Mouse (Mus musculus): ENCODE measurements around the gene Slc50a1.

Gene Slc50a1

DNA sequence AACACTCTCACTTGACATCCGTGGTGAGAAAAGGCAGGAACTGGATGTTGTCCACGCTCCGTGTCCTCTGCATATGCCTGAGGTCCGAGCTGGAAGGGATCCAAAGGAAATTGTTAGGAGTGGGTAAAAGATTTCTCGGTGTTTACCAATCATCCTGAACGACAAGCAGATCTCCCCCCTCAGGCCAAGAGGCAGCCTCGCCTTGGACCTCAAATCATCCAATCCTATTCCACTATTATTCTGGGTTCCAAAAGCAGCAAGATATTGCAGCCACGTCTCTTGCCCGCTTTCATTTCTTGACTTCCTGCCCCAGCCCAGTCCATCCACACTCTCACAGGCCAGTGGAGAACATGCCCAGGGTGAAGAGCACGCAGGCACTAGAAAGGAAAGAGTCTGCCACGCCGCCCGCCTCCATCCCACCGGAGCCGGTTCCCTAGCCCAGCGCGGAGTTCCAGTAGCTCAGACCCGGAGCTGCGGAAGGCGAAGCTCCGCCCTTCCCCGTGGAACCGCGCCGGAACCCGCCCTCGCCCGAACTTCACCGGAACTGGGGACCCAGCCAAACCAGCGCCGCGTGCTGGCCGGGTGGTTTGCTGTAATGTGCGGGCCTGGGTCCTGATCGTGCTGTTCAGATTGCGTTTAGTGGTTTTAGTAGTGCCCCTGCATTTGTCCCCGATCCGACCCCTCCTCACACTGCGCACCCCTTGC lies at the start of gene Slc50a1:
Gene Slc50a1 (minus strand): TSS at position 520 of the 705 bp plus-strand sequence.
- no peak for DNase-seq (ENCODE audit: low read depth)

DNA sequence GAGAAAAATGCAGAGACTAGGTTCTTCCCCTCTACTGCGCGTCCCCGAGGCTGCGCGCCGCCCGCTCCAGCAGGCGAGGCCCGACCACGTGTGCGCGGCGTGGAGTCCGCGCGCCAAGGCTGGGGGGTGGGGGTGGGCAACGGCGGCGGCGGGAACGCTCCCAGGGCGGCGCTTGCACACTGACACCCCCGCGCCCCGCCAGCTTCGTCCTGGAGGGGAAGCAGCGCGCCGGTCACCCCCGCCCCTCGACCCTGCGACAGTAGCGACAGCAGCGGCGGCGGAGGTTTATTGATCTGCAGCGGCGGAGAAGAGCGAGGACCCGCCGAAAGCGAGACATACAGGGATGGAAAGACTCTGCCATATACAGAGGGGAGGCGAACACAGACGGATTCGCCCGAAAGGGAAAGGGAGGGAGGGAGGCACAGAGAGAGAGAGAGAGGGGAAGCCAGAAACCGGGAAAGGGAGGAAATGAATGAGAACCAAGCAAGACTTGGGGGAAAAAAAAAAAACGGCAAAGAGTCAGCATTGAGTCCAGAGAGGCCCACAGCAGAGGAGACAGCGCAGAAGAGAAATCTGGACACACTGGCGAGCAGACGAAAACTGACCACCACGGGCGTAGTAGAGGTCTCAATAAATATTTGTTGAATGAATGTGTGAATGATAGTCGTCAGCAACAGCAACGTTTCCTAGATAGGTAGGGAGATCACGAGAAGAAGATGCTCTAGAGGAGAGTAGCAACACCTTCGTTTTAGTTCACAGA lies 49.4 kb upstream of the Slc50a1 start:
- no peak for DNase-seq (ENCODE audit: low read depth)

DNA sequence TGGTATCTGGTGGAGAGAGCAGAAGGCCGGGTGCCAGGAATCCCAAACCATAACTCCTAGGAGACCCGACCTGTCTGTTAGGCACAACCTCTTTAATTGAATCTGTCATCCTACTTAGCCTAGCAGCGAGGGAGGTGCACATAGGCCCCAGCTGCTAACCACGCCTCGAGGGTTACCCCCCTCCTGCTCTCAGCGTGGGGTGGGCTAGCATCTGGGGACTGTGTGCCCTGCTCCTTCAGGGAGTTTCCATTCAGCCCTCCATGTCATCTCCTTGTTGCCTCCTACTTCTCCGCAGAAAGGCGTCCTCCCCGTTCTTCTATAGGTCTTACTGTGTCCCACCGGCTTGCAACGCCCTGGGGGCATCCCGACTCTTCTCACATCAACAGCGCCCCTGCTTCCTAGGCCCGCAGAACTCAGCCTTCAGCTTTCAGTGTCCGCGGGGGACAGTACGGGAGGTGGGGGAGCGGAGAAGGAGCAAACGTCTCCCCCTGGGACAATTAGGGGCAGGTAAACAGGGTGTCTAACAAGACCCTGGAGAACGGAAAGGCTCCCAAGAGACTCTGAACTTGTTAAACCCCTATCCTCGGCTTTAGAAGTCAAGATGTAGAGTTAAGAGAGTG lies 48.7 kb upstream of the Slc50a1 start:
- no peak for DNase-seq (ENCODE audit: low read depth)

DNA sequence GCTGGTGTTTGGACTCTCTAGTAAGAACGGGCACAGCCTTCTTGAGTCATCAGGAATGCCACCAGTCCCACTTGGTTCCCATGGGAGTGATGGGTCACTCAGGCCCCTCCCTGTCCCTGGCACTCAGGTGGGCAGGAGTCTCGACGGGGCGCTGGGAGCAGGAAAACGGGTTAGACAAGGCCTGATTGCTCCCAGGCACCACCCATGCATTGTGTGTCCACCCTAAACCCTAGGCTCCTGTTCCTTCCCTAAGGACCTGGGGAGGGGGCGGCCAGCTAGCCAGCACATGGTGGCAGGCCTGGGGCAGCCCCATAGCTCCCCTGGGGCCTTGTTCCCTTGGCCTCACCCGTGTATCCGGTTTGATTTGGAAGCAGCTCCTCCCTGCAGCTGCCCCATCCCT lies 47.9 kb upstream of the Slc50a1 start:
- no peak for DNase-seq (ENCODE audit: low read depth)

DNA sequence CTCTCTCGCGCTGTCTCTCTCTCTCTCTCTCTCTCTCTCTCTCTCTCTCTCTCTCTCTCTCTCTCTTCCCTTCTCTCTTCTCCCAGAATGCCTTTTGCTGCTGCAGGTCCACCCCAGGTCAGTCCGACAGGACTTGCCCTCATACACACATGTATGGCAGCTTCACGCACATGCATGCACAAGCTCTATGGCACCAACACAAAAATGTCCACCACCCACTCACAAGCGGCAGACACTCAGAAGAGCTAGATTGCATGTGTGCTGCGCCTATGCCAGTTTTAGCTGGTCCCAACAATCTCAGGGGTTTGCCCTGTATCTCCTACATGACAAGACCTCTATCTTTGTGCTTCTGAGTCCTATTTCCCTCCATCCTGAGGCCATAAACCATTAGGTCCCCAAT lies 46.9 kb upstream of the Slc50a1 start:
- DNase-seq (ENCODE audit: low read depth), result no peak

DNA sequence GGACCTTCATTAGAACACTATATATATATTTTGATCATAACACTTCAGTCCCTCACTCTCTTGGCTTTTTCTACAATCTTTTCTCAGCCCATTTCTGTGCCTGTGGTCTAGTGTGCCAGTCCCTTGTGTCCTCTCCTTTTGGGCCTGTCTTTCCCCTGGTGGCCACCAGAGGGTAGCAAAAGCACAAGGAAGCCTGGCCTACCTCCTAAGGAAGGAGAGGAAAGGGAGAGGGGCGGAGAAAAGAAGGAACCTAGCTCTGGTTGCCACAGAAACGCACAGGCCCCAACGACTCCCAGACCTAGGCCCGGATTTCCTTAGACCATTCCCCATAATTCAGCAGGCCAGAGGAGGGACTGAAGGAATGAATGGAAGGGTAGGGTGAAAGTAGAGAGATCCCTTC lies 46.5 kb upstream of the Slc50a1 start:
- no peak for DNase-seq (ENCODE audit: low read depth)

DNA sequence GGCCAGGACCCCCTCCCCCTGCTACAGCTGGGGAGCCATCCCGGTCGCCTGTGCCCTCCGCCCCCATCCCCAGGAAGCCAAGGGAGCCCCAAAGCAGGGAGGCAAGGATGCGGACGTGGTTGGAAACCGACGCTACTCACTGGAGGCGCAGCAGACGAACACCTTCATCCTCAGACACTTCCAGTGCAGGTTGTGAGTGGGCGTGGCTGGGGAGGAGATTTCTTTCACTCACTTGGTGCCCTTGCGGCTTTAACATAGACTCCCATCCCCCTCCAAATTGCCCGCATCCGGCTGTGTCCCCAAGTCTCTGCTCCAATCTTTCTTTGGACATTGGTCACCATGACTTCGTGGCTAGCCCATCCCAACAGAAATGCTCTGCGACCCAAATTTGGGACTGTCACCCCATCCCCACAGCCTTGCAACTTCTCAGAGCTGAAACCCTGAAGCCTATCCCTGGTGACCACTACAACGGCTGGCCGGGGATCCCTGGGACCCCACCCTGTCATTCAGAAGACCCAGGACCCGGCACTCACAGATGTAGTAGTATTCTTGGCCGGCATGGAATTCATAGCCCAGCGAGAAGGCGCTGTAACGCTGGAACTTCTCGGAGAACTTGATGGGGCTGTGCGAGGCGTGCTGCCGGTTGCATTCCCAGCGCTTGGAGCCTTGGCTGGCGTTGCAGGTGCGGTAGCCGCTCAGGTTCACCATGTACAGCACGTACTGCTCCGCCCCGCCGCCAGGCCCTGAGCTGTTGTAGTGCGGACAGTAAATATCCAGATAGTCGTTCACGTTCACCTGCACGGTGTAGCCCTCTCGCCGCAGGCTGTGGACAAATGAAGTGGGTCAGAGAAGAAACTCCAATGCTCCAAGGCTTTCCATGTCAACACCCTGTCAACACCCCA lies 45.8 kb upstream of the Slc50a1 start:
- no peak for DNase-seq (ENCODE audit: low read depth)

DNA sequence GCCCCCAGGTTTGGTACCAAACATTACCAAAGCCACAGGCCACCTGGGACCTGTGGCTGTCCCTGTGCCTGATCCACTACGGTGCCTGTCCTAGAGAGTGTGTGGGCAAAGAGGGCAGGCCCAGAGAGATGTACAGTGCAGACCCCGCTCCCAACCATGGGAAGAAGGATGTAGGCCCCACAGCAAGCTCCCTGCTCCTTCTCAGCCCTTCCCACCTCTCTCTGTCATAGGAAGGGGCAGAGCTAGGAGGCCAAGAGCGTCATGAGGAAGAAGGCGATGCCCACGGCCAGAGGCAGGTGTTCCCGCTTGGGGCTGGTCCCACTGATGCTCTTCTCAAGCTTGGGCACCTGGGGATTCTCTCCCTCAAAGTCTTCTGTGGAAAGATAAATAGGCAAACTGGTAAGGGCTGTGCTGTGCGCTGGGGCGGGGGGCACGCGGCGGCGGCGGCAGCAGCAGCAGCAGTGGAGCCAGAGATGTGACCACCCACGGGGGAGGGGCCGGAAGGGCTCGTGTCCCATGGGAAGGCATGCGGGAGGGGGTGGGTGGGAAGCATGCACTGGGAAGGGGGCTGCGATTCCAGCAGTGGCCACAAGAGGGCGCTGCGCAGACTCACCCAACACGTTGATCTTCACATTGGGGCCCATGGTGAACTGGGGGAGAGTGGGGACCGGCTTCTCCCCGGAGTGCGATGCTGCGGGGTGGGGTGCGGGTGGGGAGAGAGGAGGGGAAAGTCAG lies 45.0 kb upstream of the Slc50a1 start:
- DNase-seq (ENCODE audit: low read depth), result no peak

DNA sequence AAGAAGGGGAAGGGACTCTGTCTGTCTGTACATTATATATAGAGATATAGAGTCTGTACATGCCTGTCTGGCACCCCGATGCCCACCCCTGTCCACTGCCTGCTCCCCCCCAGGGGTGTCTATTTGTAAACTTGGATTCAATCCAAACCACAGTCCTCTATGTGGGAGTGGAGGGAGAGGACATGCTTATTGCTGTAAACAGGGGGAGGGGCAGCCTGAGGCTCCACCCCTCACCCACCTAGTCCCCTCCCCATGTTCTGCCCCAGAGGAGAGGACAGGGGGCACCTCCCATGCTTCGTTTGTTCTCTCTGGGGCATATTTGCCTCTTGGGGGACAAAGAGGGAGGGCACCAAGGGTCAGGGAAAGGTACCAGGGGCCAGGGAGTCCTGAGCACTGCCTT lies 44.4 kb upstream of the Slc50a1 start:
- no peak for DNase-seq (ENCODE audit: low read depth)

DNA sequence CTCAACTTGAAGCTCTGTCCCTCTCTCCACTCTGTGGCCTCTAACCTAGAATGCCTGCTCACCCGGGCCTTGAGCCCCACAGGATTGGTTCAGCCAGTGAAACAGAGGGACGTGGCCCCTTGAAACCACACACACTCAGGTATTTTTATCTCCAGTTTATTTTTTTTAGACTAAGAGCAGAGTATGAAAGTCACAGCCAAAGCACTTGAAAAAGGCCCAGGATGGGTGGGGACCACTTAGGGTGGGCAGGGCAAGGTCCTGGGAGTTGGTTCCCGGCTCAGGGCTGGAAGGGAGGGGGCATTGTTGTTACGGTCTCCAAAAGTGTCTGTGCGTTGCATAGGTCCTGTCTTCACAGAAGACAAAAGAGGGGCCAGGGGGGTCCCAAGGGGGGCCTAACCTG lies 44.0 kb upstream of the Slc50a1 start:
- no peak for DNase-seq (ENCODE audit: low read depth)

DNA sequence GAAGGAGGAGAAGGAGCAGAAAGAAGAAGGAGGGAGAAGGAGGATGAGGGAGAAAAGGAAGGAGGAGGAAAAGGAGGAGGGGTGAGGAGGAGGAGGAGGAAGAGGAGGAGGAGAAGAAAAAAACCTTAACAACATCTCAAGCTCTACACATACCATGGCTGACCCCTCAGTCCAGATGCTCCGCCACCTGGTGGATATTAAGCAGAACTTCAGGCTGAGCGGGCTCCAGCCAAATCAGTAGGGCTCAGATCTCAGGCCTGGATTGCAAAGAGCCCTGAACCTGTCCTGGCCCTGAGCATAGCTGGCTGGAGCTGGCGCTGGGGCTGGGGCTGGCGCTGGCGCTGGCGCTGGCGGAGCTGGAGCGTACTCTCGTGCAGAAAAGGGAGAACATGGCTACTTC lies 37.7 kb upstream of the Slc50a1 start:
- no peak for DNase-seq (ENCODE audit: low read depth)

DNA sequence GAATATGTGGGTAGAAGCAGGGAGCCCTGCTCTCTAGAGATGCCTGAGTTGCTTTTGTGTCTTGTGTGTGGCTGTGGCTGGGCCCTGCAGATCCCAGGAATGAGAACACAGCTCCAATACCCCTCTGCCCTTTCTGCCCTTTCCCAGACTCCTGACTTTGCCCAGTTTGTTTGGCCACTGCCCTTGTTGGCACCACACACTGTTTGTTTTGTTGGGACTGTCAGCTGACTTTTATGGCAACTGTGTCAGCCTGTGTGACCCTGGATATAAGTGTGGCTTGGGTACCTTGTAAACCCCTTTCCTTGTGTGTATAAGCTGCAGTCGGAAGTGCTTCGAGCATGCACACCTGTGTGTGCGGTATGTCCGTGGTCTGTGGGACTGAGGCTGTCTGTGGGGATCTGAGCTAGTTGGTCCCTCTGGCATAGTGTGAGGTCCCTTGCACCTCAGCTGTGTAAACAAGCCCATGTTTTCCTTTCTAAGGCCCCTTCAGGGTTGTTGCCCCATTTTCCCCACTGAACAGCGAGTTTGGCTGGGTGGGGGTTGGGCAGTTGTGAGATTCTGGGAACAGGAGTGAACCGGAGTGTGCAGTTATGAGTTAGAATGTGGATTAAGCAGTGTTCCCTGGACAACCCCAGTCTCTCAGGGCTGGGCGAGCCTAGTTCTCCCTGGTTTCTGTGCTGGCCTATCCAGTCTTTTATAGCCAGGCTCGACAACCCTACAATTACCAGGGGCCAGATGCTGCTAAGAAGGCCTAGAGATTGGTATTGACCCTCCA lies 35.4 kb upstream of the Slc50a1 start:
- DNase-seq (ENCODE audit: low read depth), result no peak

DNA sequence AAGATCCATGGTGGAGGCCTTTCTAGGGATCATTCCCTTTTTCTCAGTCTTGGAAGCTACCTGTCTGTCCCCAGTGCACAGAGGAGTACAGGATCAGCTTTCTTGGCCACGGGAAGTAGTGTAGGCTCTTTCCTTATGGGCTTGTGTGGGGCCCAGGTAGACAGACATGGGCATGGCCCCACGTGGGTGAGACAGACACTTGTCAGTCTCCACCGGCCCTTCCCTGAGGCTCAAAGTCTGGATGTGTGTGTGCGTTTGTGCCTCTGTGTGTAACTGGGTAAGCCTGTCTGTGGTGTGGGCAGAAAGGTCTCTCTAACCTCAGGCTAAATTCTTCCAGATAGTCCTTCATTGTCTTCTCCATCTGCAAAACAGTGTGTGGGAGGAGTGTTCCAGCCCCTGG lies 34.7 kb upstream of the Slc50a1 start:
- no peak for DNase-seq (ENCODE audit: low read depth)

DNA sequence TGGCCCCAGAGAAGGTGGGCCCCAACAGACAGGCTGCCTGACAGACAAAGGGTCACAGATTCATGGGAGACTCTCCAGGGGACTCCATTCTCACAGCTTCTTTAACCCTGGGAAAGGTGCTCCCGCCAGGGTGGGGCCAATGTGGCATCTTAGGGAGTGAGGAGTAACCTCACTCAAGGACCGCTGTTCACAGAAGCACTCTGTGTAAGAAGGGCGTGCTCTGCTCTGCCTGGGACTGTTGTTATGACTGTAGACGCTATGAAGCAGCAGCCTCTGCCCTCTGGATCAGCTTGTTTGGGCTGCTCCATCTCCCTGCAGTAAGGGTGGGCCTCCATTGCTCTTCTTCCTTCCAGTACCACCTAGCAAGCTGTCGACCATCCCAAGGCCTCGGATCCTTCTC lies 34.1 kb upstream of the Slc50a1 start:
- DNase-seq (ENCODE audit: low read depth), result no peak

DNA sequence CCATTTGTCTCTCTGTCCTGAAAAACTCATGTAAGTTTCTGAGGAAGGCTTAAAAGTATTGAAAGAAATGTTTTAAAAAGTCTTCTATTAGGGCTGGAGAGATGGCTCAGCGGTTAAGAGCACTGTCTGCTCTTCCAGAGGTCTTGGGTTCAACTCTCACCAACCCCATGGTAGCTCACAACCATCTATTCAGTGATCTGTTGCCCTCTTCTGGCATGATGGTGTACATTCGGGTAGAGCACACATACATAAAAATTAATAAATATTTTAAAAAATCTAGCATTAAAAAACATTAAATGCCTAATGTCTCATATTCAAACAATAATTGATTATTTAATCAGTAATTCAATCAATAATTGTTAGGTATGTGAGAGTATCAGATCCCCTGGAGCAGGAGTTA lies 30.1 kb upstream of the Slc50a1 start:
- no peak for DNase-seq (ENCODE audit: low read depth)

DNA sequence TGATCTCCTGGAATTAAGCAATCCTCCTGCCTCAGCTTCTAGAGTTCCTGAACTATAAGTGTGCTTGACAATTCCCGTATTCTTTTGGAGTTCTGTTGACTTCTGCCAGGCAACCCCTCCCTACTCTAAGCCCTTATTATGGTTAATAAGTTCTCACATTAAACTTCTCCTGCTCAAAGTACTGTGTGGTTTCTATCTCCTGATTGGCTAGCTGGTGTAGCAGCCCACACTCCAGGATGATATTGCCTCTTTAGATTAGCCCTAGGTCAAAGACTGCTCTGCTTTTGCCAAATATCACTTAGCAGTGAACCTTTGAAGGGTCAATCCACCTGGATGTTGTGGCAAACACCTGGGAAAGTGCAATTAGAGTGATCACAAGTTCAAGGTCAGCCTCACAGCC lies 29.7 kb upstream of the Slc50a1 start:
- no peak for DNase-seq (ENCODE audit: low read depth)

DNA sequence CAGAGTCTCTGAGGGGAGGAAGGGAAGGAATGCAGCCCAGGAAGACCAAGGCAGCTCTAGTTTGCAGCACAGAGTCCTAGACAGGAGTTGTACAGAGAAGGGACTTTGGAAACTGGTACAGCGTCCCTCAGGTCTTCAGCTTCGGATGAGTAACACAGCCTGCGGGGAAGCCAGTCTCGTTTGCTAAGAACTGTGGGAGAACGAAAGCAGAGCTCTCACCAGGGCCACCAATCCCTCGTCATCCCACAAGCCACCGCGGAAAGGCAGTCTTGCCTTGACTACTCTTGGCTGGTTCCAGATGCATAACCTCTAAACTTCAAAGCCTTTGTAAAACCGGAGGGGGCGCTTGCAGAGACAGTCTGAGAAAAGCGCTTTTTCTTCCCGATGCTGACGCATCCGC lies 29.1 kb upstream of the Slc50a1 start:
- DNase-seq (ENCODE audit: low read depth), result no peak

DNA sequence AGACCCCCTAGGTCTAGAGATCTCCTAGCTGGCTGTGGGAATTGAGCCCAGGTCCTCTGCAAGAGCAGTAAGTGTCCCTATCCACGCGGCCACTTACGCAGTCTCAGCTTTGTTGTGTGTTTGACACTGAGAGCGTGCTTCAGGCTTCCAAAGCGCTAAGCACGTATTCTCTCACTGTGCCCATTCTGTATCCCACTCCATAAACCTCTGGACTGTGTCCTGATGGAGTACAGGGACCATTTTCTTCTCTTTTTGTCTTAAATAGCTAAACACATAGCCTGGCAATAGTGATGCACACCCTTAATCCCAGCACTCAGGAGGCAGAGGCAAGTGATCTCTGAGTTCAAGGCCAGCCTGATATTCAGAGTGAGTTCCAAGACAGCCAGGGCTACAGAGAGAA lies 28.5 kb upstream of the Slc50a1 start:
- DNase-seq (ENCODE audit: low read depth), result no peak

DNA sequence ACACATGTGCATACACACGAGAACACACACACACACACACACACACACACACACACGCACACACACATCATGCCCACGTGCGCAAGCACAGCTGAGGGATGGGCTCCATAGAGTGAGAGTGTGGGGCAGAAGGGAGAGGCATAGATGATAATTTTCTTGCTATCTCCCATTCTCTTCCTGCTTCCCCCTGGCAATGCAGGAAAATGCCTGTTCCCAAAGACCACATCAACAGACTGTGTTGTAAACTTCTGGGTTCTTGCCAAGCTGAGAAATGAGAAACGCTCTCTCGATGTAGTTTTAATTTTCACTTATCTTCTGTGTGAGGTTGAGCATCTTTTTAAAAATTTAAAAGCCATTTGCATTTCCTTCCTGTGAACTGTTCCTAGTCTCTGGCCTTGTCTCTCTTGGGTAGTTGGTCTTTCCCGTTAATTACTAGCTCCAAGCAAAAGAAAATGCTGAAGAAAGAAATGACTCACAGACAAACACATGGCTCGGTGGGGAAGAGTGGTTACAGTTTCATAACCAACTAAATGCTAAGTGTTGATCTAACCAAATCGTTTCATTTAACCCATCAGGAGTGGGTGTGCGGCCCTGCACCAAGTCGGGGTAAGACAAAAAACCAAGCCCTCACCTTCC lies 26.5 kb upstream of the Slc50a1 start:
- no peak for DNase-seq (ENCODE audit: low read depth)

DNA sequence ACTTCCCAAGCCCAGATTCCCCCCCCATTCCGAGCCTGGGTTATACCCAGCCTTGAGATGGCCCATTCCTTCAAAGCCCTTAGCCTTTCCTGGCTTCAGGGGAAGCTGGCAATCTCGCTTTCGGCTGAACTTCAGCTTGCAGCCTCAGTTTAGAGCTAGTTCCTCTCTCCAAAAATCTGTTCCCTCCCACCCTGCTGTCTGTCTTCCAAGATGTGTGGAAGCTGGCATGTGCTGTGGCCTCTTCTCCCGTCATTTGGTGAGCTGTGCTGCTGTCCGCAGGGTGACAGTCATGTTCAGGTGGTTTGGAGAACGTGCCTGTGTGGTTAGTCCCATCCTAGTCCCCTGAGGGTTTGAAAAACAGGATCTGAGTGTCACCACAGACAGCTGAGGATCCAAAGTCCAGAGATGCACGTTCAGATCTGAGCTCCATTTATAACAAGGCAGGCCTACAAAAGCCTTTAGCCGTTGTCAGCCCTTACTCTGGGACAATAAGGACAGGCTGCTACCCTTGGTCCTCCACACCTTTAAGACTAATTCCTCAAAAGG lies 25.4 kb upstream of the Slc50a1 start:
- no peak for DNase-seq (ENCODE audit: low read depth)

Data from fibroblast of lung, adult 2 months (primary cell).